Mouse (Mus musculus): Measurements from ENCODE around the gene Olfr815. TPM values are rescaled to one million over a fixed set of nuclear protein-coding genes. Genes with fewer than 3 reads are reported as not detected.
"Not testable (repeated sequence)": the region's sequence is repeated elsewhere in the genome, so short reads cannot be mapped to it uniquely, and the experiment has no call there.

The Olfr815 gene
- polyA plus RNA-seq (2016; fragmentation: Nextera tagmentation; extraction: Ambion mirVana), result not detected in 2 replicates

DNA sequence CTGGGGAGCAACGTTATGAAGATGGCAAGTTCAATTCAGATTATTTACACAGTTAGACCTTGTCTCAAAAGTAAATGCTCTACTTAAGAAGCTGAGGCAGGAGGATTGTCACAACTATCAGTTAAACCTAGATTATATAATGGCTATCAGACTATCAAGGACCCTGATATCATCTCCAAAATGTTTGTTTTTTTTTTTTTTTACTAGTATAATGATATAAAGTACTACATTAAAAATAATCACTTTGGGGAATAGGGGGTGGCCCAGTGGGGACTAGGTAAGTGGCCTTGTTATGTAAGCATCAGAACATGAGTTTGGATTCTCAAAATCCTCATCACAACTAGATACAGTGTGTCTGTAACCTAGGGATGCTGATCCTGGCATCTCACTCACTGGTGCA, at the start of gene Olfr815:
Gene Olfr815 (minus strand): TSS at position 101 of the 400 bp plus-strand sequence.
- H3K9me3 ChIP-seq (replicated peaks); H3K9ac ChIP-seq; H3K36me3 ChIP-seq; H3K4me2 ChIP-seq; H3K4me1 ChIP-seq (replicated peaks); H3K27ac ChIP-seq (ENCODE audit: poor library complexity, severe bottlenecking); H3K27me3 ChIP-seq (replicated peaks); H3K4me3 ChIP-seq; ATAC-seq (ENCODE audit: insufficient number of reproducible peaks, low FRiP score): not testable (repeated sequence)
- 60% methylated on average over 1 of the region's 1 CpGs for WGBS

DNA sequence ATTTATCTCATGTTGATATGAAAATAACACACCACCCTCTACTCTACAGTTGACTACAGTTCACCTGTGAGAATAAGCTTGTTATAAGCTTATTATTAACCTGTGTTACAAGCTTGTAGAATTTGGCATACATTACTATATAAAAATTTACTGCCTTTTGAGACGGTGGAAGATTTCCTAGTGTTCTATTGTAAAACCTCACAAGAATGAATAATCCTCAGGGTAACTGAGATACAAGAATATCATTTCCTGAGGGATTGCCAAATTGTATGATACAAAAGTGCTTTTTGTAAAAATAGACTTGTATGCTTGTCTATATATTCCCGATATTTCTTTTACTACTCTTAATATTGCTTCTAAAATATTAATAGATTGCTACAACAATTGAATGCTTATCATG, 43.3 kb upstream of the Olfr815 start, which contains the start of gene Olfr818:
Gene Olfr818 (minus strand): TSS at position 101 of the 400 bp plus-strand sequence.
- H3K9ac ChIP-seq, result no peak within 1 kb of the TSS
- H3K4me3 ChIP-seq, result no peak within 1 kb of the TSS
- no peaks in the 10 kb centered on the region for H3K27me3 ChIP-seq (replicated peaks)
- no peak for ATAC-seq (ENCODE audit: insufficient number of reproducible peaks, low FRiP score)
- no peaks in the 10 kb centered on the region for H3K9me3 ChIP-seq (replicated peaks)
- no peak within 1 kb of the TSS for H3K4me2 ChIP-seq
- no peaks in the 10 kb centered on the region for H3K4me1 ChIP-seq (replicated peaks)
- H3K27ac ChIP-seq (ENCODE audit: poor library complexity, severe bottlenecking), result no peak within 1 kb of the TSS
- WGBS, result 87% methylated on average over 2 of the region's 2 CpGs
- H3K36me3 ChIP-seq, result no peaks in the 10 kb centered on the region

DNA sequence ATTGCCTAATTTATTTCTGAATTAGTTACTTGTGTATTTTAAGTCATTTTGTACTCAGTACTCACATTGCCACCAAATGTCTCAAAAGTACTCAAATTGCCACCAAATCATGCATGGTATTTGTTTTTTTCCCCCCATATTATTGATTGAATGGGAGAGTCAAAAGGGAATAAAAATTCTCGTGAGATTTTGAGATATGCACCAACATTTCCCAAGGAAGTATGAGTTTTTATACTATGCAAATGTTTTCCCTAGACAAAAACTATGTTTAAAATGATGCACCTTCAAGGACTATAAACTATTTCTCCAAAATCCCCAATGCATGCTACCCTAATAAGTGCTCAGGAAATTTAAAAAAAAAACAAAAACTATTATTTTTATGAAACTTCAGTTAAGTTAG, 9.8 kb upstream of the Olfr815 start, which contains the start of gene Olfr816:
Gene Olfr816 (minus strand): TSS at position 101 of the 400 bp plus-strand sequence.
- no peak for ATAC-seq (ENCODE audit: insufficient number of reproducible peaks, low FRiP score)
- Histone ChIP-seq H3K4me1 (replicated peaks) (no peaks in the 10 kb centered on the region), H3K9me3 (replicated peaks) (no peaks in the 10 kb centered on the region), H3K27me3 (replicated peaks) (no peaks in the 10 kb centered on the region), H3K27ac (ENCODE audit: poor library complexity, severe bottlenecking) (no peak within 1 kb of the TSS), H3K9ac (no peak within 1 kb of the TSS), H3K4me2 (no peak within 1 kb of the TSS), H3K36me3 (no peaks in the 10 kb centered on the region), H3K4me3 (no peak within 1 kb of the TSS)
- WGBS, result 52% methylated on average over 1 of the region's 1 CpGs

DNA sequence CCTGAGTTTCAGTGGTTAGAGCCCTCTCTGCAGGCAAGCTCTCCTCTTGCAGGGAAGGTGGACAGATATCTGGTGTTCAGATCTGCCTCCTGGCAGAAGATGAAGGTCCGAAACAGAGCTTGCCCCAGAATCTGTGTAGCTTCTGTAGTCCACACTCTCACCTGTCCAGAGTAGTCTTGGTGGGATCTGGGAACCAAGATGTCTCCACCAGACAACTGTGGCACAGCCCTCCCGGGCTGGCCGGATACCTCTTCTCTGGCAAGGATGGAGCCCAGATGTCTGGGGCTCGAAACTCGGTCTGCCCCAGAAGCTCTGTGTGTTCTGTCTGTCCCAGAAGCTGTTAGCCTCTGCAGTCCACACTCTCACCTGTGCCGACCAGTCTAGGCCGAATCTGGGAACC, 19.7 kb downstream of the Olfr815 start:
- no peaks in the 10 kb centered on the region for H3K9me3 ChIP-seq (replicated peaks)
- H3K4me2 ChIP-seq, result no peak overlapping the region
- no peak overlapping the region for H3K9ac ChIP-seq
- H3K27ac ChIP-seq (ENCODE audit: poor library complexity, severe bottlenecking), result no peak overlapping the region
- no peaks in the 10 kb centered on the region for H3K27me3 ChIP-seq (replicated peaks)
- ATAC-seq (ENCODE audit: insufficient number of reproducible peaks, low FRiP score), result no peak
- 87% methylated on average over 7 of the region's 7 CpGs for WGBS
- H3K4me3 ChIP-seq, result no peak overlapping the region
- H3K36me3 ChIP-seq, result no peaks in the 10 kb centered on the region
- no peaks in the 10 kb centered on the region for H3K4me1 ChIP-seq (replicated peaks)

DNA sequence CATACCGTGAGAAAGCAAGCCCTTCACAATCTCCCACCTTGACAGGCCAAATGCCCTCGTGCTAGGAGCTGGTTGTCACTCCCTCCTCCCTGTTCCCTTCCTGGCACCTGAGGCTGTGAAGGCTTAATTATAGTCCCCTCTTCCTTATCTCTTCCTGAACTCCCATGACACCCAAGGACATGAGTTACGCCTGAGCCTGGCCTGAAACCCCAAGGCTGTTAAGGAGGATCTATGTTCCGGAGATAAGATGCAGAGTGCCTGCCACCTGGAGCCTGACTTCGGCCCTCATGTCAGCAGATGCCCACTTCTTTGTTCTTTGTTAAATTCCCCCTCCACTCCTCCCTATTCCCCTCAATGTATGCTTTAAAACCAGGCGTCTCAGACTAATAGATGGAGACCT, 20.2 kb downstream of the Olfr815 start:
- not testable (repeated sequence) for H3K4me2 ChIP-seq; ATAC-seq (ENCODE audit: insufficient number of reproducible peaks, low FRiP score); H3K4me1 ChIP-seq (replicated peaks); H3K27me3 ChIP-seq (replicated peaks); H3K36me3 ChIP-seq; H3K9me3 ChIP-seq (replicated peaks); H3K27ac ChIP-seq (ENCODE audit: poor library complexity, severe bottlenecking); H3K9ac ChIP-seq; H3K4me3 ChIP-seq
- 45% methylated on average over 6 of the region's 6 CpGs for WGBS

DNA sequence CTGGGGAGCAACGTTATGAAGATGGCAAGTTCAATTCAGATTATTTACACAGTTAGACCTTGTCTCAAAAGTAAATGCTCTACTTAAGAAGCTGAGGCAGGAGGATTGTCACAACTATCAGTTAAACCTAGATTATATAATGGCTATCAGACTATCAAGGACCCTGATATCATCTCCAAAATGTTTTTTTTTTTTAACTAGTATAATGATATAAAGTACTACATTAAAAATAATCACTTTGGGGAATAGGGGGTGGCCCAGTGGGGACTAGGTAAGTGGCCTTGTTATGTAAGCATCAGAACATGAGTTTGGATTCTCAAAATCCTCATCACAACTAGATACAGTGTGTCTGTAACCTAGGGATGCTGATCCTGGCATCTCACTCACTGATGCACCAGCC, 25.9 kb downstream of the Olfr815 start, which contains the start of gene Olfr814:
Gene Olfr814 (minus strand): TSS at position 101 of the 400 bp plus-strand sequence.
- H3K4me2 ChIP-seq; ATAC-seq (ENCODE audit: insufficient number of reproducible peaks, low FRiP score); H3K9ac ChIP-seq; H3K9me3 ChIP-seq (replicated peaks); H3K4me3 ChIP-seq; H3K27ac ChIP-seq (ENCODE audit: poor library complexity, severe bottlenecking); H3K36me3 ChIP-seq; H3K27me3 ChIP-seq (replicated peaks); H3K4me1 ChIP-seq (replicated peaks): not testable (repeated sequence)
- 50% methylated on average over 1 of the region's 1 CpGs for WGBS

DNA sequence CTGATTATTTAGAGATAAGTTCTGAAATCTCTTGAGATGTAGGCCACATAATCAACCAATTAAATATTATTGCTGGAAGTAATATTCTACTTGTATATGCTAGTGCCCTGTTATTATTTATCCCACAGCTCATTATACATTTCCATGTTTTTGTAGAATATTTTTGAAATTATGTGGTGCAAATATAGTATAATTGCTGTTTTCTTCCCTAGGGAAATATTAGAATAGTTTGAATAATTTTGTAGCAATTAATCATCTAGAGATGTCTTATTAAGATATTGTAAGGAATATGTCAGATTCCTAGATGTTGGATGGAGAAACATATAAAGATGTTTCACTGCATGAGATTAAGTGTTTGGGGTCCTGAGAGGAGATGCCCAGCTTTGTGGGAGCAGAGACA, 50.6 kb downstream of the Olfr815 start, which contains the start of gene Olfr813:
Gene Olfr813 (plus strand): TSS at position 301 of the 400 bp plus-strand sequence.
- no peak within 1 kb of the TSS for H3K4me2 ChIP-seq
- H3K4me3 ChIP-seq, result no peak within 1 kb of the TSS
- H3K9ac ChIP-seq, result no peak within 1 kb of the TSS
- no peak within 1 kb of the TSS for H3K27ac ChIP-seq (ENCODE audit: poor library complexity, severe bottlenecking)
- no peaks in the 10 kb centered on the region for H3K9me3 ChIP-seq (replicated peaks)
- H3K27me3 ChIP-seq (replicated peaks), result no peaks in the 10 kb centered on the region
- H3K36me3 ChIP-seq, result no peaks in the 10 kb centered on the region
- H3K4me1 ChIP-seq (replicated peaks), result no peaks in the 10 kb centered on the region
- no peak for ATAC-seq (ENCODE audit: insufficient number of reproducible peaks, low FRiP score)

Other genes starting within 250 kb of the Olfr815 start
- not detected in 2 replicates for gene Olfr800, start 248.2 kb downstream of the Olfr815 start, polyA plus RNA-seq (2016; fragmentation: Nextera tagmentation; extraction: Ambion mirVana)
- gene Olfr801, start 232.0 kb downstream of the Olfr815 start, polyA plus RNA-seq (2016; fragmentation: Nextera tagmentation; extraction: Ambion mirVana), result not detected in 2 replicates
- gene Olfr802, start 217.7 kb downstream of the Olfr815 start, polyA plus RNA-seq (2016; fragmentation: Nextera tagmentation; extraction: Ambion mirVana), result not detected in 2 replicates
- gene Olfr803, start 211.6 kb downstream of the Olfr815 start, polyA plus RNA-seq (2016; fragmentation: Nextera tagmentation; extraction: Ambion mirVana), result not detected in 2 replicates
- not detected in 2 replicates for gene Olfr804, start 202.7 kb downstream of the Olfr815 start, polyA plus RNA-seq (2016; fragmentation: Nextera tagmentation; extraction: Ambion mirVana)
- gene Olfr805, start 176.5 kb downstream of the Olfr815 start, polyA plus RNA-seq (2016; fragmentation: Nextera tagmentation; extraction: Ambion mirVana), result not detected in 2 replicates
- not detected in 2 replicates for gene Olfr806, start 163.9 kb downstream of the Olfr815 start, polyA plus RNA-seq (2016; fragmentation: Nextera tagmentation; extraction: Ambion mirVana)
- gene Olfr807, start 148.1 kb downstream of the Olfr815 start, polyA plus RNA-seq (2016; fragmentation: Nextera tagmentation; extraction: Ambion mirVana), result not detected in 2 replicates
- not detected in 2 replicates for gene Olfr808, start 140.4 kb downstream of the Olfr815 start, polyA plus RNA-seq (2016; fragmentation: Nextera tagmentation; extraction: Ambion mirVana)
- not detected in 2 replicates for gene Olfr809, start 131.2 kb downstream of the Olfr815 start, polyA plus RNA-seq (2016; fragmentation: Nextera tagmentation; extraction: Ambion mirVana)
- not detected in 2 replicates for gene Olfr810, start 111.0 kb downstream of the Olfr815 start, polyA plus RNA-seq (2016; fragmentation: Nextera tagmentation; extraction: Ambion mirVana)
- not detected in 2 replicates for gene Olfr811, start 101.5 kb downstream of the Olfr815 start, polyA plus RNA-seq (2016; fragmentation: Nextera tagmentation; extraction: Ambion mirVana)
- gene Olfr812, start 59.8 kb downstream of the Olfr815 start, polyA plus RNA-seq (2016; fragmentation: Nextera tagmentation; extraction: Ambion mirVana), result not detected in 2 replicates
- not detected in 2 replicates for gene Olfr813, start 50.5 kb downstream of the Olfr815 start, polyA plus RNA-seq (2016; fragmentation: Nextera tagmentation; extraction: Ambion mirVana)
- not detected in 2 replicates for gene Olfr814, start 26.0 kb downstream of the Olfr815 start, polyA plus RNA-seq (2016; fragmentation: Nextera tagmentation; extraction: Ambion mirVana)
- not detected in 2 replicates for gene Olfr816, start 9.7 kb upstream of the Olfr815 start, polyA plus RNA-seq (2016; fragmentation: Nextera tagmentation; extraction: Ambion mirVana)
- gene Olfr818, start 43.2 kb upstream of the Olfr815 start, polyA plus RNA-seq (2016; fragmentation: Nextera tagmentation; extraction: Ambion mirVana), result not detected in 2 replicates
- gene Olfr819, start 61.4 kb upstream of the Olfr815 start, polyA plus RNA-seq (2016; fragmentation: Nextera tagmentation; extraction: Ambion mirVana), result not detected in 2 replicates
- gene Olfr247, start 70.3 kb upstream of the Olfr815 start, polyA plus RNA-seq (2016; fragmentation: Nextera tagmentation; extraction: Ambion mirVana), result not detected in 2 replicates
- not detected in 2 replicates for gene Gm10310, start 79.2 kb upstream of the Olfr815 start, polyA plus RNA-seq (2016; fragmentation: Nextera tagmentation; extraction: Ambion mirVana)
- not detected in 2 replicates for gene Olfr820, start 106.8 kb upstream of the Olfr815 start, polyA plus RNA-seq (2016; fragmentation: Nextera tagmentation; extraction: Ambion mirVana)
- gene Olfr821, start 124.5 kb upstream of the Olfr815 start, polyA plus RNA-seq (2016; fragmentation: Nextera tagmentation; extraction: Ambion mirVana), result not detected in 2 replicates
- not detected in 2 replicates for gene Olfr822, start 165.3 kb upstream of the Olfr815 start, polyA plus RNA-seq (2016; fragmentation: Nextera tagmentation; extraction: Ambion mirVana)
- not detected in 2 replicates for gene Olfr823, start 209.5 kb upstream of the Olfr815 start, polyA plus RNA-seq (2016; fragmentation: Nextera tagmentation; extraction: Ambion mirVana)
- gene Olfr824, start 224.1 kb upstream of the Olfr815 start, polyA plus RNA-seq (2016; fragmentation: Nextera tagmentation; extraction: Ambion mirVana), result not detected in 2 replicates